Mouse (Mus musculus) lung, adult 18-20 months (tissue): ENCODE results near the gene Trhr2.
A peak's percentile ranks its signal among the peaks of the same experiment; 100 is the strongest.

Experiments used
- DNase-seq, 2 experiments: peaks; one replicate each; pipeline ENCODE4 v3.0.0; 2022; ENCODE audit warnings: mixed read lengths in 2 of 2

Trhr2 gene

DNA sequence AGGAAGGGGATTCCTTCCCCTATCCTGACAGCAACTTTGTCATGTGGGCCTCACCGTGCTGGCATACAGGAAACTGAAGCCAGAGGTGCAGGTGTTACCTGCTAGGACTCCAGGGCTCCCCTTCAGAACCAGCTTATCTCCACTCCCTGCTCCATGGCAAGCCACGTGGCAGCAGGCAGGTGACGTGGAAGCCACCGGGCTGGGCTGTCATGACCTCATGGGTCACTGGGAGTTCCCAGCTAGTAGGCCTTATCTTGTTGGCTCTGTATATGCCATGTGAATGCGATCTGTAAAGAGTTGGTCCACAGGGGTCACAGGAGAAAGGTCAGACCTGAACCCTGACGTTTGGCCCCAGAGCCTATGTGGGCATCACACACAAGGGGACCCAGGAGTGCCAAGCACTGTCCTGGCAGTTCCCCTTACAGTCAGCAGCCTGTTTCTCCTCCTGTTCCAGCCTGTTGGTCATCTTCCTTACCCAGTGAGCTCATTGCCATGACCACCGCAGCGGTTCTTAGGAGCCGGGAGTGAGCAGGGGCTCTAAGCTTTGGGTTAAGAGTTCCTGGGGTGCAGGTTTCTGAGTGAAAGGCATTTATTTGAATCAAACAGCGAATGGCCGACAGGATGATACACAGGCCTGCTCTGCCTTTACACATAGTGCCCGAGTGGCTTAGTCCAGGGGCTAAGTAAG, 30.0 kb downstream of the Trhr2 start:
- DNase-seq, result no peak

DNA sequence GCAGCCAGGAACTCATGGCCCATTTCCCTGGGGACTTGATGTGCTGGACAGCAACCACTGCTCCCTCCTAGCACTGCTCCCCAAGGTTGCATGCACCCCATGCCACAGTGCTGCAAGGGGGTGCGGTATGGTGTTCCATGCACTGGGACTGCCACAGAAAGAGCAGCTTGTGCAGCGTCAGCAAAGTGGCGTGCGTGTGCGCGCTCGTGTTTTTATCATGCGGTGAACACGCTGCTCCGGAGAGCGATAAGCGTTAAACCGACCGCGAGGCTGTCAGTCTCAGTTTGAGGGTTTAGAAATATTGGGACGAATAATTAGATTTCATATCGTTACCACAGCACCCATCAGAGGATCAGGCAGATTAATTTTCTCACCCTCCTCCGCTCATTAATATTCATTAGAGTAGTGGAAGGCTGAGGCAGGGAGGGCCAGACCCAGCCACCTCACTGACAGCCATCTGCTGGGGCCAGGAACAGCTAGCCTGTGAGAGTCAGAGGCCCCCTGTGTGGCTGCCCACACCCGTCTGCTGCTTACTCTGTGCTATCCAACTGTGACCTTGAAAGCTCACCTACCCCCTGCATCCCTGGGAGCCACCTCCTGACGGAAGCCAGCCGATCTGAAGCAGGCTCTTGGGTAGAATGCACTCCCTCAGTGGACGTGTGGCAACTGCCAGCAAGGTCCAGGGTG, 30.9 kb downstream of the Trhr2 start:
- DNase-seq, result no peak

DNA sequence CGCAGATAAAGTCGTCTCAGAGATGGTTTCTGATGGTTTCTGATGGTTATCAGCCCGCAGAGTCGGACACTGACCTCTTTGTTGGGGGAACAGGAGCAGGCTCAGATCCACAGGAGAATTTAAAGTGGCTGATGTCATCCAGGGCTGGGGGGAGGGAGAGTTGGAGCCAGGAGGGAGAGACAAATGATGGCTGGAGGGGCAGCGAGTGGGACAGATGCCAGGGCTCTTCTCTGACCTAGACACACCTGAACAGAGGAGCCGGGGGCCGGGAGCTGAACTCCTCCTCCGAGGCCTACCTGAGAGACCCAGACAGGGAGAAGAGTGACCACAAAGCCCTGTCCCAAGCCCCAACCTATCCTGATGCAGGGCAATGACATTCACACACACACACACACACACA, 31.5 kb downstream of the Trhr2 start:
- DNase-seq, result no peak

DNA sequence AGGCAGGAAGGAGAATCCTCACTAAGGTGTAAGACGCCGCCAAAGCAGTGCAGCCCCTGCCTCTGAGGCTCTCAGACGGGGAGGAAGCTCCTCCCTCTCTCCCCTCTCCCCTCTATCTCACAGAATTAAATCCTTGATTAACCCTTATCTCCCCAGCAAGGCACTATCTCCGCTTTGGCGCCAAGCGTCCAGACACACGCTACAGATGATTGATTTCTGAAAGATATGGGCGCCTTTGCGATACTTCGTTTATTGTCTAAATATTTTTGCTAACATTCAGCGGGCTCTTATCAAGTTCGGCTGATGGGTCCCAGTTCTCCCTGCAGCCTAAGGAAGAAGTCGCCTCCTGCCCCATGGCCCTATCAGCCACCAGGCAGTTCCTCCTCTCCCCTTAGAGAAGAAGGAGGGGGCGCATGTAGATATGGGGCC, 34.4 kb downstream of the Trhr2 start:
- no peak for DNase-seq

DNA sequence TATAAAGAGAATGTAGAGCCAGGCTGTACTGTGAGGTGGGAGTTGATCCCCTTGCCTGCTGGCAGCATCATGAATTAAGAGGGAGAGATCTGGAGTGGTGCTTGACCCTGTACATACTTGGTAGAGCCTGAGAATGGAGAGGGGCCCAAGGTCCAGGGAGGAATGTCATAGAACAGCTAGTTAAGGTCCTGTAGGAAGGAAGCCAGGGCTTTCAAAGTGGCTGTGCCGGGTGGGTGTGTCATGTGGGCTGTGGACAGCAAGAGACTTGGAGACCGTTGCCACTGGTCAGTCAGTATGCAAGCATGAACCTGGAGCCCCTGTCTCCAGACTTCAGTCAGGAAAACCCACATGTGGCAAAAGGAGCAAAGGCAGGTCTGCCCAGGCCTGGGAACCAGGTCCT, 35.4 kb downstream of the Trhr2 start:
- DNase-seq, result peak in 1 of 2 experiments; percentile 57

DNA sequence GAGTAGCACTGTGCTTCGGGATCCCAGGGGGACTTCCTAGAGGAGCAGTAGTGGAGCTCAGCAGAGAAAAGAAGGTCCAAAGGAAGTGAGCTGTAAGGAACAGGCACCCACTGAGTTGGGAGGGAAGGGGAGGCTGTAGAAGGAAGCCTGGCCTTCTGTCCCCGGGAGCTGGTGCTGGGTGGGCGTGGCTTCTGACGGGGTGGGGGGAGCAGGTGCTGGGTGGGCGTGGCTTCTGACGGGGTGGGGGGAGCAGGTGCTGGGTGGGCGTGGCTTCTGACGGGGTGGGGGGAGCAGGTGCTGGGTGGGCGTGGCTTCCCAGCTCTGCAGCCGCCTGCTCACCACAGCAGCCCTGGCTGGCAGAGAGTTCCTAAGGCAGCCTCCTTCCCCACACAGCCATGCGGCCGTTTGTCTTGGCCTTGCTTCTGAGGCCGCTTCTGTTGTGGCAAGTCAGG, 36.6 kb downstream of the Trhr2 start:
- DNase-seq, result peak in 1 of 2 experiments; percentile 31

DNA sequence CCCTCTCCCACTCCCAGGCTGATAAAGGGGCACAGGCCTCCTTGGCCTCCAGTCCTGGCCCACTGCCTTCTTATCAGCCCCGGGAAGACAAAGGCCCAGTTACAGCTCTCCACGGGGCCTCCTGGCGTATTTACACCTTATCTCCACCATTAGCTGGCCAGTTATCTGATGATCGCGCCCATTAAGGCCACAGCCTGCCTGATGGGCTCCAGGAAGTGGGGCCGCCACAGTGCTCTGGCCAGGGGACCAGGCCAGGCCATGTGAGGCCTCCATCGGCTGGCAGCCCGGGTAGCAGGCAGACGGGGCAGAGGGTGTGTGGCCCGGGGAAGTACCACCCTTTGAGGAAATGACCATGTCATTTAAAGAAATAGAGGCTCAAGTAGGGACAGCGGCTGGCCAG, 37.8 kb downstream of the Trhr2 start:
- peak in 1 of 2 experiments; percentile 42 for DNase-seq

DNA sequence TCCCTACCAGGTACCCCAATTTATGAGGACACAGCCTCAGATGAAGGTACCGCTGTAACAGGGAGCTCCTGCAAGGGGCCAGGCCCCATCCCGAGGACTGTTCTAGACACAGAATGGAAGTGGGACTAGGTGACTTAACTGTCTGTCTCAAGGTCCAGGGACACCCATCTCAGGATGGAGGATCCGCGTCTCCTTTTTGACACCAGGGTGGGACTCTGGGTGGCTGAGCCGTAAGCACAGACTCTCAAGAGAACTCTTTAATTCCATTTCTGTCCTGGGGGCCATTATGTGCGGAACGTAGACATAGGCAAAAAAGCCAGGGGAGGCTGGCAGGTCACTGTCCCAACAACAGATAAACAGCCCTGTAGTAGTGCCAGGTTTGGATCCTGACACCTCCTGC, 38.4 kb downstream of the Trhr2 start:
- no peak for DNase-seq

DNA sequence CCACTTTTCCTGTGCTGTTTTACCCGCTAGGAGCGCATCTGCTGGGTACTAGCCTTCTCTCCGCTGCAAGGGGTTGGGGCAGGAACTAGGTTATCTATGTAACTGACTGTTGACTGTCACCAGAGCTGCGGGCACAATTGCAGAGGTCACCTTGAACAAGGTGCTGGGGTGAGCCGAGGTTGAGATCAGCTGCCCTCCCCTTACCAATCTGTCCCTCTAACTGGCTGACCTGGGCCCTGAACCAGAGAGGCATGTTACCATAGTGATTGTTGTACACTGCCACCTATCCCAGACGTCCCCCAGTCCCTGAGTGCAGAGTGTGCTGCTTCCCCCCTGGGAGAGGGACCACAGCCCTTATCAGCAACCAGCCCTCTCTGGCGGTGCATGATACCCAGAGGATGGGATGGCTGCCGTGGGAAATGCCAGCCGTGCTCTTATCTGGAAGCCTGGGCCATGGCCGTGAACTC, 39.1 kb downstream of the Trhr2 start:
- no peak for DNase-seq

DNA sequence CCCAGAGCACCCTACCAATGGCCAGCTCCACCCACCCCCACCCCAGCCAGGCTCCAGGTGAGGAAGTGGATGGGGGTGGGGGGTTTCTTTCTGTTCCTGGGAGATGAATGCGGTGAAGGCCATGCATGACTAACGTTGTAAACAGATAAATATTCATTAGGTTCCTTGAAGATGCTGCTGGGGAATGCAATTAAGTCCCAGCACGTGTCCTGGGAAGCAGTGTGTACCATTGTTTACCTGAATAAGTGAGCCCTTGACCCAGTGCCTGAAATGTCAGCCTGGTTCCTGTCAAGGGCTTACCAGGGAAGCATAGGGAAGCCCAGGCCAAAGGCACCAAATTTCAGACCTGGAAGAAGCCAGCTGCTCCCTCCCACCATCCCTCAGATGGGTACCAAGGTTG, 40.0 kb downstream of the Trhr2 start:
- no peak for DNase-seq

DNA sequence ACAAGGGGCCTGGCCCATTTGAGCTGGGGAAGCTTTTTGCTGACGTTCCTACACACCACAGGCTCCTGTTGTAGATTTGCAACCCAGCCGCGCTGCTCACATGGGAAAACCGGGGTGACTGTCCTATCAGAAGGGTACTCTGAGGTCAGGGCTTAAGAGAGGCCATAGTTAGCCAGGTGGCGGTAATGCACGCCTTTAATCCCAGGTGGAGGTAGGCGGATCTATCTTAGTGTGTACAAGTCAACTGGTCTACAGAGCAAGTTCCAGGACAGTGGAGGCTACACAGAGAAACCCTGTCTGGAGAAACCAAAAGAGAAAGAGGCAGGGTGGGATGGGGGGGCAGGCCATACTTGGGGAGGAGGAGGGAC, 40.9 kb downstream of the Trhr2 start:
- DNase-seq, result no peak

DNA sequence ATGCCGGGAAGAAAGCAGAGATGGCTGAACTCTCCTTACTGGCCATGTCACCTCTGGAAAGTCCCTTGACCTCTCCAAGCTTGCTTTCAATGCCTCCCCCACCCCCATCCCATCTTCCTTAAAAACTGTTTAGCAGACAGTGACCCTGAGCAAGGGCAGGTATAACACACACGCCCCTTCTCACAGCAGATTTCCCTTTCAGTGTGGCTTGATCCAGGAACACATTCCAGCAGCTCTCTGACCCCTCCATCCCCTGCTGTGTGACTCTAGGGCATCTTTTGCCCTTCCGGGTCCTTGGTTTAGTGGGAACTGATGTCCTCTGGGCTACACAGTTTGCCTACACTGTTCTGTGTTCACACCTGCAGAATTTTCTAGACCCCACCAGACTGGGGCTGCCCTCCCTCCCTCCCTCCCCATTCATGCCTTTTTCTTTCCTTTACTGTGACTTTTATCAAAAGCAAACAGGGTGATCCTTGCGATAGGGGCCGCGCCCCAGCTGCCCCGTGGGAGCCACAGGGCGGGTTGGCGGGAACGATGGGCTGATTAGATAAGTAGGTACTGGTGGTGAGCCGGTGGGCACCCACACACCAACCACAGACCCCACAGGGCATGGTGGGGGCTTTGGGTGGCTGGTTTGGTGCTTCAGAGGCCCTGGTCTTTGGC, 41.4 kb downstream of the Trhr2 start:
- no peak for DNase-seq

DNA sequence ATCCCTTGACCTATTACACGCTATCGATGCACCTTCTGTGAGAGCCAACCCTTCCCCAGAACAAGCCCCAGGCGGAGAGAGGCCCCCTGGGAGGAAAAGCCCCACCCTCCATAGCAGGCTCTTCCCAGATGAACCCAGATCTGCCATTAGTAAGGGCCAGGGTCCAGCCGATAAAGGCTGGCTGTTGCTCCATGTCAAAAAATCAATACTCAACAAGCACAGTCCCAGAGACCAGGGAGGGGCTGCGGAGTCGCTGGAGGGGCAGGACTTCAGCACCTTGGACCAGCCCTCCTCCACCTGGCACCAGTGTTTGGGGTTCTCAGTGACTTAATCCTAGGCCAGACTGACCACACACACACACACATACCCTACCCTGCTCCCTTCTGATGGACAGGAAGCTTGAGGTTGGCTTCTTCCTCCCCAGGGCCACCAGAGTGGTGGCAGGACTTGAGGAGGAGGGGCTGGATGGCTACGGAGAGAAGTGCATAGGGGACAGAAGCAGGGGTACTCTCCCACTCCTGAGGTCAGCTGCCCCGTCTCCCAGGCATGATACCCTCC, 42.5 kb downstream of the Trhr2 start:
- DNase-seq, result no peak

DNA sequence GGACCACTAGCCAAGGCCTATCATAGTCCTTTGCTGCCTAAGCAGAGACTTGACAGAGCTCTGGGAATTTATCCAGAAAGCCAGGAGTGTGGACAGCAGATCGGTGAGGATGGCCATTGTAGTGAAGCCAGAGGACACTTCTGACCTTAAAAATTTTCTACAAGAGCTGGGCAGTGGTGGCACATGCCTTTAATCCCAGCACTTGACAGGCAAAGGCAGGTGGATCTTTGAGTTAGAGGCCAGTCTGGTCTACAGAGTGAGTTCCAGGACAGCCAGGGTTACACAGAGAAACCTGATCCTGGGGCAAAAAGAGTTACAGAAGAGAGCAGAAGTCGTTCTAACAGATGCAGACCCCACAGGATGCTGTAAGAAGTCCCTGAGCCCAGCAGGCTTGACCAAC, 44.1 kb downstream of the Trhr2 start:
- DNase-seq, result no peak

DNA sequence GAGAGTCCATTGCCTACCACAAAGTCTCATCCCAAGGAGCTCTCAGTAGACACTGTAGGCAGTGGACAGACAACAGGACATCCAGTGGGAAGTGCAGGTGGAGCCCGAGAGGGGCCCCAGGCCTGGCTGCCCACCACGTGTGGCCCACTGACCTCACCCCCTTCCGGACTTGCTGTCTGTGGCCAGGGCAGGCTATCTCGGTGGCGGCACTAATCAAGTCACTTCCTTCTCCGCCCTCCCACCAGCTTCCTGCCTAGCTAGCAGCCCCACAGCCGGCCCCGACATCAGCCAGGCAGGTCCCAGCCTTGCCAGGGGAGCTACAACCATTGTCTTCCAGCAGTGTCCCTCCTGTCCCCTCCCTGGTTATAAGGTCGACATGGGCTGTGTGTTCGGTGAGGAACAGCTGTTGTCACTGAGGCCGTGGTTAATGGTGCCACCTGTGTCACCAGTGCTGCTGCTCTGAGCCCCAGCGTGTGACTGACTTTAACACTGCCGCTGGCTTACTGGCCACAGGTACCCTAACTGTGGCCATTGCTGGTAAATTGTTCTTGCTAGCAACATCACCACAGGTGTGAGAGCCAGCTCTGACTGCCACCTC, 45.5 kb downstream of the Trhr2 start:
- DNase-seq, result peak; percentile 55 to 67

DNA sequence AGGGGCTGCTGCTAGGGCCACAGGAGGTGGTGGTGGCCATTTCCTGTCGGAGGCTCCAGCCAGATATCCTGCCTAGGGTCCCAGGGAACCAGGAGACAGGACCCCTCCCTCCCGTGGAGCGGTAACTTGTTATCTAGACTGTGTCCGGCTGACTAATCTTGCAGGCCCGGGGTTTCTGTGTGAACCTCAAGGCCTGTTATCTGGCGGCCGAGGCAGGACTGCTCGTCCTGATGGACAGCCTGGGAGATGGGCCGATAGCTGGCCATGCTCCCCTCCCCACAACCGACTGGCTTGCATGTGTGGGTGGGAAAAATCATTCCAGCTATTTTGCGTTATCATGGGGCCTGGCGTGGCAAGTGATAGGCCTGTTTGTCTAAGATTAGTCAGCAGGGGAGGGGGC, 47.2 kb downstream of the Trhr2 start:
- DNase-seq, result no peak

DNA sequence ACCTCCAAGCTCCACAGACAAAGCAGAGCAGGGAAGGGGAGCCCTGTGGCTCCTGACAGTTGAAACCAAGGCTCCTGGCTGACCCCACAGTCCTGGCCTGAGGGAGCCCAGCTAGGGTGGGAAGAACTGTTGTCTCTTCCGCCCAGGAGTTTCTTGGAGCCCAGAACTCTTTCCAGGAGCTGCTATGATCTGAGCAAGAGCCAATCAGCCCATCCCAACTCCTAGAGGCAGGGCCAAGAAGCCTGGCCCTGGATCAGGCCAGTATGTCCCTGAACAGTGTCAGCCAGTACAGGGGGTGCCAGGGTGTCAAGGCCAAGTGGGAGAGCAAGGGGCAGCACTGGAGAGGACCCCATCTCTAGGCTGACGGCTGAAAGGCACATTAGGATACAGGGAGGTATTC, 48.0 kb downstream of the Trhr2 start:
- no peak for DNase-seq

DNA sequence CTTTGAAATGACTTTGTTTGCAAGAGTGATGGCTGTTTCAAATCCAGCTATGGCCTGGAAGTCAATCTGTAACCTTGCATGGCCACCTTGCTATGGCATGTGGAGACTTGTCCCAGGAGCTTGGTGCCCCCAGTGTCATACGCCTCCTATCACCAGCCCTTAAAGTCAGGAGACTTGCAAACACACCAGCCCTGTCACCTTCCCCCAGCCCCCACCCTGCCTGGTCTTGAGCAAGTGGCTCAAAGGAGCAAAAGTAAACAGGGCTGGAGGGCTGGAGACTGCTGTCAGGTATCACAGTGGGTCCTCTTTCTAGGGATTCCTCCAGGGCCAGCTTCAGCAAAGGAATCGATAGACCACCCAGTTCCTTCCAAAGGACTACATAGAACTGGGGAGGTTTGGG, 49.4 kb downstream of the Trhr2 start:
- no peak for DNase-seq

DNA sequence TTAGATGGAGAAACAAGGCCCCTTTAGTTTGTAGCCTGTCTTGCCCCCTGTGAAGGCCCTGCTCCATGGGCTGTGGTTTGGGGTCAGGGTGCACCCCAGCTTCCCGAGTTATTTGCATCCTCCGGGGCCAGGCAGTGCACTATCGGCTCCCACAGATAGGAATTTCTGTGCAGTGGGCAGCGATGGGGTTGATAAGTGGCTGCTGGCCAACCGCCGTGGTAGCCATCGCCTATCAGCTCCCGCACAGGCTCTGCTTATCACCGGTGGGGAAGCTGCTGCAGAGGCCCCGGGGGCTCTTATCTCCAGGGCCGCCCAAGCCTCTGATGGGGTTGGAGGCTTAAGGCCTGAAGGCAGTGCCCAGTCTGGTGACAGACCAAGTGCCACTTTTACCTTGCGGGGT, 51.3 kb downstream of the Trhr2 start:
- no peak for DNase-seq

DNA sequence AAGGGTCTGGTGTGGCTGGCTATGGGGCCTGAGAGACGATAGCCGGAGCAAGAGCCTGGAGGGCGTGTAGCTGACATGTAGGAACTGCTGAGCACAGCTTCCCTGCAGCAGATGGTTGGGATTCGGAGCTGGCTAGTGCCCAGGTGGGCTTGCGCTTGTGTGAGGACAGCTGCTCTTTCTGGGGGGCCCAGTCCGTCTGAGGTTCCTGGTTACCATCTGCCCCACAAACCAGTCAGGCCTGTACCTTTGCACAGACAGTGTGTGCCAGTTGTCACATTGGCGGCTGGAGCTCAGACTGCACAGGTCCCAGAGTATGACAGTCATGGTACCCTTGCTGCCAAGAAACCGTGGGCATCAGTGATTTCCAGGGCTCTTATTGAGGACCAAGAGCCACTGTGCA, 52.7 kb downstream of the Trhr2 start:
- DNase-seq, result no peak
